Mouse (Mus musculus) spleen, adult 12 weeks (tissue): ENCODE results near the gene Zfp36.
"Not testable (repeated sequence)": the region's sequence is repeated elsewhere in the genome, so short reads cannot be mapped to it uniquely, and the experiment has no call there.

Experiments
- DNase-seq: peaks from one replicate; pipeline ENCODE4 v3.0.0; 2022; ENCODE audit warnings: low spot score

Gene Zfp36

GRCm38 (mm10) chr7:28380237-28381016 is at the start of gene Zfp36:
Gene Zfp36 (minus strand): TSS chr7:28380253.
- no peak for DNase-seq

GRCm38 (mm10) chr7:28427738-28428137 is 47.7 kb upstream of the Zfp36 start:
- no peak for DNase-seq

- no peak for DNase-seq
Measured at GRCm38 (mm10) chr7:28423018-28423417, 43.0 kb upstream of the Zfp36 start.

GRCm38 (mm10) chr7:28419416-28419815 is 39.4 kb upstream of the Zfp36 start:
- no peak for DNase-seq

GRCm38 (mm10) chr7:28418096-28418670 is 38.1 kb upstream of the Zfp36 start:
- no peak for DNase-seq

GRCm38 (mm10) chr7:28417368-28417767 is 37.3 kb upstream of the Zfp36 start:
- DNase-seq: no peak

- DNase-seq: no peak
Measured at GRCm38 (mm10) chr7:28412826-28413225, 32.8 kb upstream of the Zfp36 start.

GRCm38 (mm10) chr7:28410841-28411475 is 30.9 kb upstream of the Zfp36 start:
- no peak for DNase-seq

- DNase-seq: no peak
Measured at GRCm38 (mm10) chr7:28401942-28402341, 21.9 kb upstream of the Zfp36 start.

GRCm38 (mm10) chr7:28401030-28401429 is 21.0 kb upstream of the Zfp36 start:
- DNase-seq: no peak

- DNase-seq: no peak
Measured at GRCm38 (mm10) chr7:28398696-28399340, 18.8 kb upstream of the Zfp36 start.

- no peak for DNase-seq
Measured at GRCm38 (mm10) chr7:28398000-28398399, 17.9 kb upstream of the Zfp36 start.

- DNase-seq: no peak
Measured at GRCm38 (mm10) chr7:28395425-28395824, 15.4 kb upstream of the Zfp36 start.

GRCm38 (mm10) chr7:28393272-28393951 is 13.4 kb upstream of the Zfp36 start:
- no peak for DNase-seq

GRCm38 (mm10) chr7:28392429-28393271 is 12.6 kb upstream of the Zfp36 start, which contains the start of the genes Med29 and Paf1:
Gene Med29 (minus strand): TSS chr7:28392708.
Gene Paf1 (plus strand): TSS chr7:28392951.
- DNase-seq: peak; percentile 93

GRCm38 (mm10) chr7:28390331-28390730 is 10.3 kb upstream of the Zfp36 start:
- DNase-seq: no peak

GRCm38 (mm10) chr7:28387384-28387783 is 7.3 kb upstream of the Zfp36 start:
- DNase-seq: not testable (repeated sequence)

- not testable (repeated sequence) for DNase-seq
Measured at GRCm38 (mm10) chr7:28386877-28387276, 6.8 kb upstream of the Zfp36 start.

GRCm38 (mm10) chr7:28386462-28386861 is 6.4 kb upstream of the Zfp36 start:
- peak; percentile 73 for DNase-seq

- DNase-seq: no peak
Measured at GRCm38 (mm10) chr7:28386007-28386406, 6.0 kb upstream of the Zfp36 start.

- no peak for DNase-seq
Measured at GRCm38 (mm10) chr7:28385196-28385595, 5.1 kb upstream of the Zfp36 start.
